Mouse (Mus musculus) brown adipose tissue, adult 24 weeks (tissue): ENCODE measurements around the gene Plekhm1. TPM values are rescaled to one million over a fixed set of nuclear protein-coding genes. Genes with fewer than 3 reads are reported as not detected.

Source experiments
- H3K27ac ChIP-seq: fragments of 200-500 bp; replicated peaks from 2 replicates; pipeline ENCODE4 v1.5.1; 2012; ENCODE audit warnings: low read depth, mild to moderate bottlenecking, low read length
- H3K4me1 ChIP-seq: fragments of 200-500 bp; 2 replicates; pipeline ENCODE4 v1.6.1; 2012; ENCODE audit warnings: low read length, mixed read lengths; ENCODE audit not compliant: control insufficient read depth, insufficient read depth, insufficient read length
- H3K4me3 ChIP-seq: fragments of 200-500 bp; 2 replicates; pipeline ENCODE4 v1.5.1; 2012; ENCODE audit warnings: low read depth, mild to moderate bottlenecking, low read length, moderate library complexity; ENCODE audit not compliant: insufficient read depth
- polyA plus RNA-seq: library from polyadenylated mRNA; stranded (reverse); fragments of >200 nt; gene quantifications from 2 replicates; pipeline ENCODE4 v1.2.4, GENCODE M21; 2012; ENCODE audit not compliant: missing spikeins, insufficient read depth, insufficient read length

Plekhm1 gene
- polyA plus RNA-seq, 1 experiment, result 13.4 TPM

GRCm38 (mm10) chr11:103404618-103405017 lies 7.9 kb downstream of the Plekhm1 start:
- Histone ChIP-seq H3K4me3 (no peak overlapping the region), H3K4me1 (peaks cover 17% of the 10 kb centered on the region)

GRCm38 (mm10) chr11:103403776-103404175 lies 8.7 kb downstream of the Plekhm1 start:
- Histone ChIP-seq H3K4me3 (no peak overlapping the region), H3K4me1 (peaks cover 17% of the 10 kb centered on the region), H3K27ac (0 out of 2 replicates have a peak overlapping the region, but pooled peaks have one; percentile 39)

More at GRCm38 (mm10) chr11:103404618-103405017, 7.9 kb downstream of the Plekhm1 start:
- peak overlapping the region; percentile 35; the same call in 1 of the 2 replicates for H3K27ac ChIP-seq

GRCm38 (mm10) chr11:103402738-103403137 lies 9.7 kb downstream of the Plekhm1 start:
- Histone ChIP-seq H3K27ac (no peak overlapping the region), H3K4me1 (peaks cover 16% of the 10 kb centered on the region)

GRCm38 (mm10) chr11:103402198-103402597 lies 10.3 kb downstream of the Plekhm1 start:
- peaks cover 13% of the 10 kb centered on the region for H3K4me1 ChIP-seq
- no peak overlapping the region for H3K27ac ChIP-seq
- H3K4me3 ChIP-seq, result no peak overlapping the region

More at GRCm38 (mm10) chr11:103402738-103403137, 9.7 kb downstream of the Plekhm1 start:
- no peak overlapping the region for H3K4me3 ChIP-seq

- Histone ChIP-seq H3K4me3 (no peak overlapping the region), H3K4me1 (peaks cover 8% of the 10 kb centered on the region), H3K27ac (peak overlapping the region; percentile 68)
These were observed 12.5 kb downstream of the Plekhm1 start for GRCm38 (mm10) chr11:103399986-103400385.

- Histone ChIP-seq H3K4me3 (no peak overlapping the region), H3K4me1 (peaks cover 8% of the 10 kb centered on the region), H3K27ac (no peak overlapping the region)
These were observed 13.4 kb downstream of the Plekhm1 start for GRCm38 (mm10) chr11:103399050-103399449.

GRCm38 (mm10) chr11:103396682-103397081 lies 15.8 kb downstream of the Plekhm1 start:
- peaks cover 4% of the 10 kb centered on the region for H3K4me1 ChIP-seq
- no peak overlapping the region for H3K27ac ChIP-seq
- H3K4me3 ChIP-seq, result no peak overlapping the region

GRCm38 (mm10) chr11:103396236-103396635 lies 16.3 kb downstream of the Plekhm1 start:
- no peak overlapping the region for H3K27ac ChIP-seq
- no peak overlapping the region for H3K4me3 ChIP-seq
- H3K4me1 ChIP-seq, result peaks cover 4% of the 10 kb centered on the region

GRCm38 (mm10) chr11:103394604-103395003 lies 17.9 kb downstream of the Plekhm1 start:
- Histone ChIP-seq H3K4me1 (no peaks in the 10 kb centered on the region; the same call in 1 of the 2 replicates), H3K27ac (no peak overlapping the region), H3K4me3 (no peak overlapping the region)

GRCm38 (mm10) chr11:103394025-103394424 lies 18.5 kb downstream of the Plekhm1 start:
- Histone ChIP-seq H3K4me1 (no peaks in the 10 kb centered on the region; the same call in 1 of the 2 replicates), H3K27ac (no peak overlapping the region), H3K4me3 (no peak overlapping the region)

GRCm38 (mm10) chr11:103387870-103388526 lies 24.5 kb downstream of the Plekhm1 start:
- Histone ChIP-seq H3K4me1 (peaks cover 9% of the 10 kb centered on the region), H3K27ac (no peak overlapping the region), H3K4me3 (no peak overlapping the region)

- H3K4me1 ChIP-seq, result peaks cover 14% of the 10 kb centered on the region
- H3K27ac ChIP-seq, result no peak overlapping the region
- no peak overlapping the region for H3K4me3 ChIP-seq
These were observed 25.7 kb downstream of the Plekhm1 start for GRCm38 (mm10) chr11:103386827-103387226.

GRCm38 (mm10) chr11:103381956-103382613 lies 30.4 kb downstream of the Plekhm1 start:
- no peak overlapping the region for H3K4me3 ChIP-seq
- H3K27ac ChIP-seq, result peak overlapping the region; percentile 65
- H3K4me1 ChIP-seq, result peaks cover 17% of the 10 kb centered on the region; the same call in 1 of the 2 replicates

- Histone ChIP-seq H3K4me3 (no peak overlapping the region), H3K4me1 (peaks cover 17% of the 10 kb centered on the region; the same call in 1 of the 2 replicates), H3K27ac (peak overlapping the region; percentile 58)
These were observed 31.0 kb downstream of the Plekhm1 start for GRCm38 (mm10) chr11:103381505-103381904.

GRCm38 (mm10) chr11:103380460-103380859 lies 32.0 kb downstream of the Plekhm1 start:
- H3K27ac ChIP-seq, result no peak overlapping the region
- H3K4me1 ChIP-seq, result peaks cover 25% of the 10 kb centered on the region; the same call in 1 of the 2 replicates
- no peak overlapping the region for H3K4me3 ChIP-seq
